Mouse (Mus musculus) right cerebral cortex, adult 18-20 months (tissue): ENCODE measurements at regions not wholly inside any gene's neighbourhood (a gene's known extent, or its start where the extent isn't known, plus 50 kb on each side); places are given as distances from the start of the nearest gene placed in this dataset.

Source experiments
- DNase-seq: peaks from one replicate; pipeline ENCODE4 v3.0.0; 2022; ENCODE audit warnings: mixed read lengths

- no peak for DNase-seq
Measured at GRCm38 (mm10) chr11:89247991-89248390, 54.1 kb downstream of the Nog start.

- DNase-seq: peak; percentile 13
Measured at GRCm38 (mm10) chr11:89243370-89243769, 58.8 kb downstream of the Nog start.

- no peak for DNase-seq
Measured at GRCm38 (mm10) chr11:89242130-89242529, 60.0 kb downstream of the Nog start.

- DNase-seq: no peak
Measured at GRCm38 (mm10) chr11:89239891-89240290, 62.2 kb downstream of the Nog start.

GRCm38 (mm10) chr11:89236904-89237303 is 65.2 kb downstream of the Nog start:
- no peak for DNase-seq

GRCm38 (mm10) chr11:89232884-89233480 is 69.2 kb downstream of the Nog start:
- DNase-seq: no peak

GRCm38 (mm10) chr11:89229726-89230125 is 72.4 kb downstream of the Nog start:
- no peak for DNase-seq

- no peak for DNase-seq
Measured at GRCm38 (mm10) chr11:89213204-89213603, 88.9 kb downstream of the Nog start.

- DNase-seq: no peak
Measured at GRCm38 (mm10) chr11:89209531-89209950, 92.6 kb downstream of the Nog start.

GRCm38 (mm10) chr11:89209072-89209471 is 93.1 kb downstream of the Nog start:
- DNase-seq: no peak

- DNase-seq: no peak
Measured at GRCm38 (mm10) chr11:89206788-89207187, 95.3 kb downstream of the Nog start.

- no peak for DNase-seq
Measured at GRCm38 (mm10) chr11:89204948-89205545, 97.1 kb downstream of the Nog start.

GRCm38 (mm10) chr11:89200458-89200857 is 101.7 kb downstream of the Nog start:
- DNase-seq: no peak

GRCm38 (mm10) chr11:89192815-89193214 is 109.3 kb downstream of the Nog start:
- DNase-seq: no peak

- DNase-seq: peak; percentile 59
Measured at GRCm38 (mm10) chr11:89186911-89187621, 113.4 kb downstream of the Gm525 start.

GRCm38 (mm10) chr11:89185862-89186261 is 112.2 kb downstream of the Gm525 start:
- no peak for DNase-seq

- no peak for DNase-seq
Measured at GRCm38 (mm10) chr11:89181471-89181870, 107.8 kb downstream of the Gm525 start.

GRCm38 (mm10) chr11:89178436-89178835 is 104.8 kb downstream of the Gm525 start:
- no peak for DNase-seq

- DNase-seq: no peak
Measured at GRCm38 (mm10) chr11:89175511-89175910, 101.9 kb downstream of the Gm525 start.

- no peak for DNase-seq
Measured at GRCm38 (mm10) chr11:89174967-89175366, 101.3 kb downstream of the Gm525 start.

GRCm38 (mm10) chr11:89165278-89165677 is 91.6 kb downstream of the Gm525 start:
- peak; percentile 68 for DNase-seq

GRCm38 (mm10) chr11:89153466-89154406 is 80.1 kb downstream of the Gm525 start:
- no peak for DNase-seq

GRCm38 (mm10) chr11:89147990-89148389 is 74.3 kb downstream of the Gm525 start:
- no peak for DNase-seq
